Mouse (Mus musculus) retina, postnatal 1 day (tissue): ENCODE data around the gene Epor.

Source experiments
- DNase-seq: peaks from one replicate; pipeline ENCODE4 v3.0.0-alpha.2; 2012

Epor gene

DNA sequence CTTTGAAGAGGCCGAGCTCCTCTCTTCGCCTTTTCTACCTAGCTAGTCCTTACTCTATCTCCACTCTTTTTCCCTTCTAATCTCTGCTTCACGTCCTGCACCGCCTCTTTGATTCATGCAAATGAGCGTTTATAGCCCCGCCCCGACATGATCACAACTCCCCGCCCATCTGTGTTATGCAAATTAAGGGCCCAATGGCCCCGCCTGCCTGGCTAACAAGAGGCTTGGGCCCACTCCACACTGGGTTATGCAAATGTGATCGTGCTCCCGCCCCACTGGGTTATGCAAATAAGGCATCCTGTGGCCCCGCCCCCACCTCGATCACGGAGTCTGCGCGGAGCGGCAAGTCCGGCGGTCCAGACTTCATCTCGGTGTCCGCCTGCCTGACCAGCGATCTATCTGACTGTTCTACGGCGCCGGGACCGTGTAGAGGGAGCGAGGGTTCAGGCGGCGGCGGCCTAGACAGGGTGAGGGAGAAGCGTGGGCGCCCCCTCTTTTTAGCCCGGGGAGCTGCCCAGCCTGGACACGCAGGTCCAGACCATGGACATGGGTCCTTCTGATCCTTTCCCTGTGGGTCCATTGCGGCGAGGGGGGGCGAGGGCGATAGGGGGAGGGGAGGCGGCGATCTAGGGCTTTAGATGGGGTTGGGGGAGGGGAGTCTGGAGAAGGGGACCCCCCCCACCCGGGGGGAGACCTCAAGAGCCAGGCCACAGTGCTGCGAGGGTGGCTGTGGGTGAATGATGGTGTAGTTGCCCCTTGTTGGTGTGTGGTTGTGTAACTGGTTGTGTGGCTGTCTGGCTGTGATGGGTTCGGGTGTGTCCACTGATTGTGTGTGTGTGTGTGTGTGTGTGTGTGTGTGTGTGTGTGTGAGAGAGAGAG is 26.4 kb downstream of the Epor start, which contains the start of gene Plppr2:
Gene Plppr2, plus strand, starts transcription at position 342 of the 879 bp plus-strand sequence.
- peak; percentile 99 for DNase-seq

DNA sequence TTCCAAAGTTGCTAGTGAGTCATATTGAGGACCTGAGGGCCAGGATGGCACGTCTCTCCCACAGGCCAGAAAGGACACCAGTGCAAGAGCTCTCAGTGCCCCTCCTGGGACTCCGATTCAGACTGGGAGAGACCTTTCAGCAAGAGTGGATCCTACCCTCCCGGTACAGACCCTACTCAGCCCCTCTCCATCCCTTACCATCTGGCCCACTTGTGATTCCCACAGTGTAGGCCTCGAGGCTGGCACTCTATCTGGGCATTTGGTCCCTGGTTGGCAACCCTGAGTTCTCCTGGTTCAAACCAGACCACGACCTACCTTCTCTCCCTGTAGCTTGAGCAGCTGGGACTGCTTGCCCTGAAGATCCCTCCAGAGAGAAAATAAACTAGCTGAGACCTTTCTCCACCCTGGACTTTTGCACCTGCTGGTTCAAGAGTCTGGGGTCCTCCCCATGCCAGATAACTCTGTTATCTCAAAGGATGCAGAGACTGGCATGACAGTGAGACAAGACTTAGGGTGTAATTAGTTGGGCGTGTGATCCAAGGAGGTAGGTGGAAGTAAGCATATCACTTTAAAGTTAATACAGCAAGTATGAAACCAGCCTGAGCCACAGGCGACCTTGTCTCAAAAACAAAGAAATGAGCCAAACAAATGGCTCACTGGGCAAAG is 27.7 kb downstream of the Epor start:
- DNase-seq: no peak

DNA sequence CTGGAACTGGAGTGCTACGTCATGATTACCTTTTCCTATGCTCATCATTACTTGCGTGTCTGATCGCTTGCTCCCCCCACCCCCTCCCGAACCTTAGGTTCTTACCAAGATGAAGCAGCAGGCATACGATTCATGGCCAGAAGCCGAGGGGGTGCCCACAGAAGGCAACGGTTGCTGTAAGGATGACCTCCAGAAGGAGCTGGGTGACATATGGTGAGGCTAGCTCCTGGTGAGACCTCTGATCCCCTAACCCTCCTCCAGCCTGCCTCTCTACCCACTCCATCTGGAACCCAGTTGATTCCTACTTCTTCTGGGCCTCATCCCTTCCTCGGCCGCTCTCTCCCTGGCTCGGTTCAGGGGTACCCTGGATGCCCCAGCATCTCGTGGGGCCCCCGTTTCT is 29.3 kb downstream of the Epor start:
- no peak for DNase-seq

DNA sequence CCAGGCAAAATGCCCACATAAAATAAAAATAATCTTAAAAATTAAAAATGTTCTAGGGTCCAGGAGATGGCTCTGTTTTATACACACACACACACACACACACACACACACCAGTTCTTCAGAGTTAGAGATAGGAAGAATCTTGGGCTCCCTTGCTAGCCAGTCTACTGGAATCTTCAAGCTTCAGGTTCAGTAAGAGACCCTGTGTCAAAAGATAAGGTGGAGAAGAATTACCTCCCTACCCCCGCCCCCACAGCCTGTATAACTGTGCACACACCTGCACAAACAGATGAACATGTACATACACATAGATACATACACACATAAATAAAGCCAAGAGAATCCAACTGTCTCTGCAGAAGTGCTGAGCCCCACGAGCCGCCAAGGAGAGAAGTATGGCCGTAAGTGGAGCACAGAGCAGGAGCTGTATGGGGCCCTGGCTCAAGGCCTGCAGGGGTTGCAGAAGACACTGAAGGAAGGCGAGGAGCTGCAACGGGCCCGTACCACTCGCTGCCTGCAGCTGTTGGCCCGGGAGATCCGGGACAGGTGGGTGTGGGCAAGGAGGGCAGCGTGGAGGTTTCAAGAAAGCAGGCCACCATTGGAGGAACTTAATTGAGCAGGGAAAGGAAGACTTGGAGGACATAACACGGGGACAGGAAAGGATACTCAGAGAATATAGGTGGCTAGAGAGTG is 30.7 kb downstream of the Epor start:
- no peak for DNase-seq

DNA sequence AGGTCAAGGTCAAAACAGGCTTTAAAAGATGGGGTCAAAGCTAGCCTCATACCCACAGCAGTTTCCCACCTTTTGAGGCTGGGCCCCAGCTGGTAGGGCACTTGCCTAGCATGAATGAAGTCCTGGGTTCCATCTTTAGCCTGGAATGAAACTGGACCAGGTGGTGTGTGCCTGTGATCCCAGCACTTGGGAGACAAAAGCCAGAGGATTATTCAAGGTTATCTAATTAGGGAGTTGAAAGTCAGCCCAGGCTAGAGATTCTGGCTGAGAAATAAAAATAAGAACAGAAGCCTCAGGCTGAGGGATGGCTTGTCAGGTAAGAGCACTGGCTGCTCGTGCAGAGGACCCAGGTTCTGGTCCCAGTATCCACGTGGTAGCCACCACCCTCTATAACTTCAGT is 31.3 kb downstream of the Epor start:
- DNase-seq: no peak

DNA sequence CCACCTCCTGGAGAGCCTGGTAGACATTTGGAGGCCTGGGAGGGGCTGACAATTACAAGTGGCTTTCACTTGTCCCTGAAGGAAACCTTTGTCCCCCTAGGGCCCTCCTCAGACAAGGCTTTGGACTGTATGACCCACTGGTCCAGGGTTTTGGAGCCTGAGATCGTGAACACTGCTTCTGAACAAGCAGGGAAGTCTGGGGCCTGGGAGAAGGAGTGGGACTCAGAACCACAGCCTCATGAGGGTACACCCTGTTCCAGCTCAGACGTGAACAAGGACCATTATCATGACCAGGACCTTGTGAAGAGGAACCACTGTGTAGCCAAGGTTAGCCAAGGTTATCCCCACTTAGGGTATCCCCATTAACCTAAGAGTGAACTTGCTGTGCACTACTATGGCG is 34.1 kb downstream of the Epor start:
- DNase-seq: no peak

DNA sequence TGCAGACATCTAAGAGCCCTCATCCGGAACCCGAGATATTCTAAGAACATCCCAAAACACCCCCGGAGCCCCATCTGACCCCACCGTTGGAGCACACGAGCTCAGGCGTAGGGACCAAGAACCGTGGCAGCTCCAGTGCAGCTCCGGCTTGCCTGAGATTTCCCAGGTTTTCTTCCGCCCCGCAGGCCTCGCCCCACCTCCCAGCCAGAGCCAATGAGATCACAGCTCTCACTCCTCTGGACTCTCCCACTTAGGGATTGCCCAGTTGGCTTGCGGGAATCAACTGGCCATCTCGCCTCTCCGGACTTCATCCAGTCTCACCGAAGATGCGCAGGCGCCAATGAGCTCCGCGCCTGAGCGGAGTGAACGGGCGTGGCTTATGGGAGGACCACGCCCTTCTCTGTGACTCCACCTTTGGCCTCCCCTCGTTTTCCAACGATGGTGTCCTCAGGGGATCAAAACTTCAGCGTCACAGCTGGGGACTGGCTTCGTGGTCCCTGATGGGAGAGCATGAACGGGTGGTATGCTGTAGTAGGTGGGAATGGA is 36.0 kb downstream of the Epor start, which contains the start of the genes Ccdc159 and Tmem205:
Gene Ccdc159, plus strand, starts transcription at position 264 of the 546 bp plus-strand sequence.
Gene Tmem205, minus strand, starts transcription at position 349 of the 546 bp plus-strand sequence.
- peak; percentile 99 for DNase-seq

DNA sequence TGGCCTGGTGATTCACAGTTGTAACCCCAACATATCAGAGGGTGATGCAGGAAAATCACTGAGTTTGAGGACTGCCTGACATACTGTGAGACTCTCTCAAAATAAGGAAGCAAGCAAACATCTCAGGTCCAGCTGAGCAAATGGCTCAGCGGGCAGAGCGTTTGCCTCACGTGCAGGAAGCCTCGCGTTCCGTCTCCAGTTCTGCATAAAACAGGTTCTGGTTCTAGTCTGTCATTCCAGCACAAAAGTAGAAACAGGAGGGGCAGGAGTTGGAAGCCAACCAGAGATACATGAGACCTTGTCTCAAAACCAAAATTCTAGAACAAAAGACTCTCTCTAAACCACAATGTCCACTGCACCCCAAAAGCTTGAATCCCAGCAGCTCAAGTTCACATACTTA is 36.5 kb downstream of the Epor start:
- no peak for DNase-seq

DNA sequence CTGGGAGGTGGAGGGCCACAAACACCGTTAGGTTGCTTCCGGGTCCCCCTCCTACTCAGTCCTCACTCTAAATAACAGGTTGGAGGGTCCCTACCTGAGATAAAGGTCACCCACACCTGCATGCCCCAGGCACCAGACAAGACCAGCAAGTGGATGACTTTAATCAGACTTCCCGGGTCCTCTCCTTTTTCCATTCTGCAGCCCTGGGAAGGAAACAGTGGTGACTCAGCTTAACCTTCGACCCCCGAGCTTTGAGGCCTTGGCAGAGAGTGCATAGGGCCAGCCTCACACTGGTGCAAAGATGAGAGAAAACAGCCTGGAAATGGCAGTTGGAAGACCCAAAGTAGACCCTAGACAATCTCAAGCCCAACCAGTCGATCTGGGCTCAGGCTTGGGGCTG is 37.2 kb downstream of the Epor start:
- no peak for DNase-seq

DNA sequence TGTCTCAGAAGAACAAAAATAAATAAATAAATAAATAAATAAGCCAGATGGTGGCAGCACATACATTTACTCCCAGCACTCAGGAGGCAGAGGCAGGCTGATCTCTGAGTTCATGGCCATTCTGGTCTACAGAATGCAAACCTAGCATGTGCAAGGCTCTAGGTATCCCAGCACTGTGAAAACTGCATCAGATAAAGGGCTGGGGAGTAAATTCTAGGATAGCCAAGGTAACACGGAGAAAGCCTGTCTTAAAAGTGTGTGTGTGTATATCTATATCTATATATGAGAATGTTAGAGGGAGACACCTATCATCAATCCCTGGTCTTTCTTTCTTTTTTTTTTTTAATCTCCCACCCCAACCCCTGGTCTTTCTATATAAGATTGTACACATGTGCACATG is 37.8 kb downstream of the Epor start:
- DNase-seq: no peak

DNA sequence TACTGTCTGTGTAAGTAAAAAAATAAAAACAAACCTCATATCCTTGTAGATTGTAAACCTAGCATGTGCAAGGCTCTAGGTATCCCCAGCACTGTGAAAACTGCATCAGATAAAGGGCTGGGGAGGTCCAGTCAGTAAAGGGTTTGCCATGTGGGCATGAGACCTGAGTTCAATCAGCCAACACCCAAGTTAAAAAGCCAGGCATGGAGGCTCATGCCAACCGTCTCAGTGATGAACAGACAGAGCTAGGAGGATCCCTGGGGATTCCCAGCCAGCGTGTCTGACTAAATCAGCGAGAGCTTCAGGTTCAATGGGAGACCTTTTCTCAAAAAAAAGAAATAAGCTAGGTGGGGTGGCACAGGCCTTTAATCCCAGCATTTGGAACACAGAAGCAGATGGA is 38.3 kb downstream of the Epor start:
- DNase-seq: no peak

DNA sequence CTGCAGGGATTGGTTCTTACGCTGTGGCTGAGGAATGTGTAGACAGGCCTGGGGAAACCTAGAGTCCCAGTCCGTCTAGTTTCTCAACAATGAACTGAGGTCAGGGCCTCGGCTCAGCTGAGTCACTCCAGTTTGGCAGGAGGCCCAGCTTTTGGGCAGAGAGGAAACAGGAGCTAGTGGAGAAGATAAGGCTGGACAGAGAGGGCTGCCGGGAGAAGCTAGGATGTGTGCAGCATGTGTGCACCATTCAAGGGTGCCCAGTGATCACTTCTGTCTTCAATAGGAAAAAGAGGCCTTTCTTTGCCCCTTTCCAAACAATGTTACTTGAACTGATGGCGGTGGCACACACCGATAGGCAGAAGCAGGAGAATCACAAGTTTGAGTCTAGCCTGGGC is 39.2 kb downstream of the Epor start:
- DNase-seq: no peak

DNA sequence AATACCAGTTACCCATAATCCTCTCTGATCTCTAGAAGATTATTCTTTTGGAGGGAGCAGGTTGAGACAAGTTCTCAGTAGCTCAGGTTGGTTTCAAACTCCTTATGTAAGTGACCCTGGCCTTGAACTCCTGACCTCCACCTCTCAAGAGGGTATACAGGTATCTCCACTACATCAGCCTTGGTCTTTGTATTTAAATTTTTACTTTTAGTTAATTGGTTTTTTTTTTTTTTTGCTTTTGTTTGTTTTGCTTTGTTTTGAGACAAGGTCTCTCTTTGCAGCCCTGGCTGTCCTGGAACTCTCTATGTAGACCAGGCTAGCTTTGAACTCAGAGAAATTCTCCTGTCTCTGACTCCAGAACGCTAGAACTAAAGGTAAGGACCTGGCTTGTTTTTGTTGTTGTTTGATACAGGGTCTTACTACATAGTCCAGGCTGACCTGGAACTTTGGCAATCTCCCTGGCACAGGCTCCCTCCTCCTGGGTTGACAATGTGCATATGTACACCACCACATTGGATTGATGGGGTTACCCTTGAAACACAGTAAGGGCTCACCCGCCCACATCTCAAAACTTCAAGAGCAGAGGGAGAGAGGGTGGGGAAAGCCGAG is 39.7 kb downstream of the Epor start:
- DNase-seq: no peak

DNA sequence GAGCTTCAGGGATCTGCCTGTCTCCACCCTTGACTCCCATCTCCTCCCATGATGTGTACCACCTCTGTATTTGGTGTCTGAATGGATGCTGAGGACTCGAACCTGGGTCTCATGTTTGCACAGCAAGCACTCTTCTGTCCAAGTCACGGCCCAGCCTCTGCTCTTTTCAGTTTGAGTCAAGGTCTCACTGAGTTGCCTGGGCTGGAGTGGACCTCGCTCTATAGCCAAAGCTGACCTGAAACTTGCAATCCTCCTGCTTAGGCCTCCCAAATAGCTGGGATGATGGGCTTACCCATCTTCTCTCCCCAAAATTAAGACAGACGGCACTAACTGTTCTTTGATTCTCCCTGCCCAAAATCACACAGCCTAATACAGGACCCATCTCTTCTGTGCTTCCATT is 40.3 kb downstream of the Epor start:
- no peak for DNase-seq

DNA sequence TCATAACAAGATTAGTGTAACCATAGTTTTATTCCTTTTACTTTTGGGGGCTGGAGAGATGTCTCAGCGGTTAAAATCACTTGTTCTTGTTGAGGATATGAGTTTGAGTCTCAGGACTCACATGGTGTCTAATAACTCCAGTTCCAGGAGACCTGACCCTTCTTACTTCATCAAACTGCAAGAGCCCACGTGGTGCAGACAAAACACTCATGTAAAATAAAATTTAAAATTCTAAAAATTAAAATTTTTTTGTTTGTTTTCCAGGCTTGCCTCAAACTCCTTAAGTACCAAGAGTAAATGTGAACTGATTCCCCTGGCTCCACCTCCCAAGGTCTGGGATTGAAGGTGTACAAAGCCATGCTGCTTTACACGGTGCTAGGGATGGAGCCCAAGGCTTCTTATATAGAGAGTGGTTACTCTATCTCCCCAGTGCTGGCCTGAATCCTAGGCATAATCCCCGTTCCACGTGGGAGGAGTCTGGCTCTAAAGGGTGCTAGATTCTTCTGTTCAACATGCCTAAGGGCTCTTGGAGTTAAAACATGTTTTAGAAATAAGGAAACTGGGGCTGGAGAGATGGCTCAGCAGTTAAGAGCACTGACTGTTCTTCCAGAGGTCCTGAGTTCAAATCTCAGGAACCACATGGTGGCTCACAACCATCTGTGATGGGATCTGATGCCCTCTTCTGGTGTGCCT is 44.5 kb downstream of the Epor start:
- DNase-seq: no peak

DNA sequence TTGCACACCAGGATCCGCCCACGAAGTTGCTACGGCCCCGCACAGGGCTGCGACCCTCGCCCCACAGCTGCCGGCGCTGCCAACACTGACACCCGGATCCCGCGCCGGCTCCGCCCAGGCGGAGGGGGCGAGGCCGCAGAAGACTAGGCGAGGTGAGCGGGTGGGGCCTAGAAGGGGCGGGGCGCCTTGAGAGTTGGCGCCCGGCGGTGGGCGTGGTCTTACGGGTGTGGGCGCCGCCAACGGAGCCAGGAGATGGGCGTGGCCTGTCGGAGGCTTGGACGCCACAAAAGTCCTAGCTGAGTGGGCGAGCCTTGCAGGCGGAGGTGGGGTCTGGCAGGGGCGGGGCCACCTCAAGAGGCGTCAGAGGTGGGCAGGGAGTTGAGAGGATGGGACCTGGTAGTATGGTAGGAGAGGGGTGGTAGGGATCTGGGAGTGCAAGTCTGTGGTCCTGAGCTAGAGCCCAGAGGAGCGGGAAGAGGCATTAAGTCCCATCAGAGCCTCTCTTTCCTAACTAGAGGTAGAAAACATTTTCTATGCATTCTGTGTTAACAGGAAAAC is 45.2 kb downstream of the Epor start, which contains the start of gene Rab3d:
Gene Rab3d, minus strand, starts transcription at position 158 of the 558 bp plus-strand sequence.
- peak; percentile 98 for DNase-seq

DNA sequence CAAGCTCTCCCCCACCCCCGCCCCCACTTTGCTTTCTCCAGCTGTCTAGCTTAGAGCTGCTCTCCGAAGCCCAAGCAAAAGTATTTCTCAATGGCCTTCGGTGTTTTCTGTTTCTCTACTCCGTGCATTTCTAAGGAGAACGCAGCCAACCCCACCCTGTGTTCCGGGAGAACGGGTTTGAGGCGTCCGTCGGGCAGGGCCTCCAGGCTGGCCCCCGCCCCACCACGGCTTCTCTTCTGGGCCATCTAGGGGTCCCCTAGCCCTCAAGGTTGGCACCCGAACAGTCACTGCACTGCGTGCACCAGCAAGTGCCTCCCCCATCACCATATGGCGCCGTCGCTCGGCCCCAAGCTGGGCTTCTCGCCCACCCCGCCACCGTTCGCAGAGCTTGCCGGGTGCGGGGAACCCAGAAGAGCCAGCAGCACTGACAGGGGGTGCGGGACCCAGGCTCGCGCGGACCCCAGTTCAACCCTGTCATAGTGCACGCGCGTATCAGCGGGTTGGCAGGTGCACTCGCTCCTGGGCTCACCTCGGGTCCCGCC is 45.7 kb downstream of the Epor start:
- no peak for DNase-seq

DNA sequence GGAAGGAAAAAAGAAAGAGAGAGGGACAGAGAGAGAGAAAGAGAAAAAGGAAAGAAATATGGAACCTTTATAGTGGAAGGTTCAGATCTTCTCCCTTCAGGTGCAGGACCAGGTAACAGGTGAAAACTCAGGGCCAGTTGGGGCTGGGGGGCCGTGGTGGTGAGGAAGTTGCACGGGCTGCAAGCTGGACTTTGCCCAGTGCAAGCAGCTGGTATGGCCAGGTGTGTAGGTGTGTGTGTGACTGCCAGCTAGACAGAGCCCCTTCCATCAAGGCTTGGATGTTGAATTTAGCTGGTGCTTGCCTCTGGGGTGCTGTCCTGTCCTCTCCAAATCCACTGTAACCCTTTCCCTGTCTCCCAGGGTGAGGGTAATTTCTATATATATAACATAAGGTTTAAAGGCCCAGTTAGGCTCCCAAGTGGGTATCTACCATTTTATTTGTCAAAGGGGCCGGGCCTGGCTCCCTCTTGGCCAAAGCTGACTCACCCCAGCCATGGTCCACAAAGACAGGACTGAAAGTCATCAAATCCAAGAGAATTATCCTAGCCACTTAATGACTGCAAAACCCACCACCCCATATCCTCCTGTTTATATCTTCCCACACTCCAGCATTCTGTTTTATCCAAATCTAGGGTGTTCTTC is 46.3 kb downstream of the Epor start:
- no peak for DNase-seq

DNA sequence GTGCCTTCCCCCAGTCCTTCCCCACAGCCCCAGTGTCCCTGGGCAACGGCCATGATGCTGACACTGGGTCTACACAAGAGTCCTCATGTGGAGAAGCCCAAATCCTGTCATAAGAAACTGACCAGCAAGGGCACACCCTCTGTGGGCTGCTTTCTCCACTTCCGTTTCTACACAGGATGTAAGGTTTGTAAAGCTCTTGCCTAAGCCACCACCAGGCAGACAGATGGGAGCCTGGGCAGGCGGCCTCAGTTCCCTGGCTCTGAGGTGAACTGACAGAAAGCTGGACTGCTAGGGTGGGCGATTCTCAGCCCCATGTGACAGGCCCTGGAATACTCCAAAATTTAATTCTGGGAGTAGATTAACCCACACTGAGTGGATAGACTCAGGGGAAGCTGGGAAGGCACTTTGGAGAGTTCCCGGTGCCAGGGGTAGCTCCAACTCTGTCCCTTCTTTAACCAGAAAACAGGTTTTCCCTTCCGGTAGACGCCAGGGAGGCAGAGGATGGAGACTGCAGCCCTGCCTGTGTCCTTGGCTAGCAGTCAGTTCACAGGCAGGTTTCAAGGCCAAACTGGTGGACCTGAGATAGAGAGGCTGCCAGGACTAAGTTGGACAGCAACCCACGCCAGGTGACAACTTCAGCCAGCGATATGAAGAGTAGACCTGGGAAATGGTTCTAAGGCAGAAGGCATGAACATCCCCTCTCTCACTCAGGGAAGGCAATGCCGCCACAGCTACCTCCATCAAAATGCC is 53.7 kb downstream of the Epor start:
- DNase-seq: no peak
